Mouse (Mus musculus): ENCODE measurements around the gene Tmprss12. TPM values are rescaled to one million over a fixed set of nuclear protein-coding genes. Genes with fewer than 3 reads are reported as not detected.
"Not testable (repeated sequence)": the region's sequence is repeated elsewhere in the genome, so short reads cannot be mapped to it uniquely, and the experiment has no call there.

Tmprss12 gene
- polyA plus RNA-seq, 2 experiments = not detected

DNA sequence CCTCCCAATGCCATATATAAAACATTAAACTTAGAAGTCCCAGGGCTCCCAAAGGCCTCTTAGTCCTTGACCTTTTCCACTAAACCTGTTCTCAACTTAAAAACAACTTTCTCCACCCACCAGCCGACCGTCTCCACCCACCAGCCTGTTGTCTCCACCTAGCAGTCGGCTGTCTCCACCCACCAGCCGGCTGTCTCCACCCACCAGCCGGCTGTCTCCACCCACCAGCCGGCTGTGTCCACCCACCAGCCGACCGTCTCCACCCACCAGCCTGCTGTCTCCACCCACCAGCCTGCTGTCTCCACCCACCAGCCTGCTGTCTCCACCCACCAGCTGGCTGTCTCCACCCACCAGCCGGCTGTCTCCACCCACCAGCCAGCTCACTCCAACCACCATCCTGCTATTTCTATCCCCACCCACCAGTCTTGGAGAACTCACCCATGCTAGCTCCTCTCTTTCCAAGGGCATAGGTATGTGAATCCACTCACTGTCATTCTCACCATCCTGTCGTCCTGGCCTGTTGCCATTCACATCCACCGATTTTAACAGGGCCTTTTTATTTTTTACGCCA lies 43.5 kb downstream of the Tmprss12 start:
- 49% methylated on average over 12 of the region's 12 CpGs for WGBS (ENCODE audit: insufficient replicate concordance)
- H3K36me3 ChIP-seq (replicated peaks; ENCODE audit: control insufficient read depth, insufficient read depth, low read depth) = no peaks in the 10 kb centered on the region
- no peak overlapping the region for H3K4me3 ChIP-seq (ENCODE audit: insufficient read depth in 1 of 2, low read depth in 2 of 2, low read length in 2 of 2)
- no peak overlapping the region for H3K27ac ChIP-seq
- TF ChIP-seq CTCF (IDR thresholded peaks at IDR 0.05; ENCODE audit: low read depth) (no peak), EP300 (IDR thresholded peaks at IDR 0.05; ENCODE audit: low read depth) (no peak)
- peaks cover 0 to 4% of the 10 kb centered on the region in 2 experiments; a peak in 2 of 4 replicates for H3K4me1 ChIP-seq (replicated peaks; ENCODE audit: control insufficient read depth in 2 of 2, insufficient read depth in 2 of 2, low read length in 1 of 2)
- DNase-seq (ENCODE audit: low read depth in 3 of 3, low spot score in 3 of 3) = no peak
- H3K27me3 ChIP-seq (ENCODE audit: control insufficient read depth, insufficient read depth, low read length) = no peaks in the 10 kb centered on the region
- H3K9ac ChIP-seq (replicated peaks) = no peak overlapping the region
- H3K4me2 ChIP-seq (ENCODE audit: low read depth) = no peak overlapping the region
- peak; percentile 31; the same call in 1 of the 2 replicates for ATAC-seq (ENCODE audit: insufficient read depth)
- no peaks in the 10 kb centered on the region for H3K9me3 ChIP-seq (ENCODE audit: control insufficient read depth, low read length)

DNA sequence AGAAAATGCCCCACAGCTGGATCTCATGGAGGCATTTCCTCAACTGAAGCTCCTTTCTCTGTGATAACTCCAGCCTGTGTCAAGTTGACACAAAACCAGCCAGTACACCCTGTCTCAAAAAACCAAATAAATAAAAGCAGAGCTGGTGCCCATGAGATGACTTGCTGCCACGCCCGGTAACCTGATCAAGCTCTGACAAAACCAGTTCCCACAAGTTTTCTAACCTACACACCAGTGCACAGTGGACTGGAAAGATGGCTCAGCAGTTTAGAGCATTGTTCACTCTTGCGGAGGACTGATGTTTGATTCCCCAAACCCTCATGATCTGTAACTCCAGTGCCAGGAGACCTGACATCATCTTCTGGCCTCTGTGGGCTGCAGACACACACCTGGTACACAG lies 44.6 kb downstream of the Tmprss12 start:
- Histone ChIP-seq H3K36me3 (replicated peaks; ENCODE audit: control insufficient read depth, insufficient read depth, low read depth) (no peaks in the 10 kb centered on the region), H3K9ac (replicated peaks) (no peak overlapping the region), H3K4me3 (ENCODE audit: insufficient read depth in 1 of 2, low read depth in 2 of 2, low read length in 2 of 2) (no peak overlapping the region), H3K4me1 (replicated peaks; ENCODE audit: control insufficient read depth in 2 of 2, insufficient read depth in 2 of 2, low read length in 1 of 2) (peaks cover 0 to 4% of the 10 kb centered on the region in 2 experiments; a peak in 2 of 4 replicates), H3K9me3 (ENCODE audit: control insufficient read depth, low read length) (no peaks in the 10 kb centered on the region), H3K27ac (no peak overlapping the region), H3K4me2 (ENCODE audit: low read depth) (no peak overlapping the region), H3K27me3 (ENCODE audit: control insufficient read depth, insufficient read depth, low read length) (no peaks in the 10 kb centered on the region)
- ATAC-seq (ENCODE audit: insufficient read depth) = no peak
- 68% methylated on average over 3 of the region's 3 CpGs for WGBS (ENCODE audit: insufficient replicate concordance)
- TF ChIP-seq EP300 (IDR thresholded peaks at IDR 0.05; ENCODE audit: low read depth) (no peak), CTCF (IDR thresholded peaks at IDR 0.05; ENCODE audit: low read depth) (no peak)
- DNase-seq (ENCODE audit: low read depth in 3 of 3, low spot score in 3 of 3) = no peak

DNA sequence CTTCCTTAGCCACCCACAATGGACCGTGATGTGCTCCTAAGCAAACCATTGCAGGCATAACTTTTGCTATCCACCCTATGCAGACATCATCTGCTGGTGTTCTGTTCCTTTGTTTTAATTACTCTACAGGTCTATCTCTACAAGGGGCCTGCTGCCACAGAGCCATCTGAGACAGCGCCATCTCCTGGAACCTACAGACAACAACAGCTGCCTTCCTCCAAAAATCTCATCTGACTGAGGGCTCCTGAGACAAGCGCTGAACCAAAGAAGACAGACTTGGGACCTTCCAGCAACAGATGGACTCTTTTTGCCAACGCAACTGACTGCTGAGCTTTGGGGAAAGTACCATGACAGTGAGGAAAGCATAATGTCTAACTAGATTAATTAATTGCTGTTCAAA lies 47.5 kb downstream of the Tmprss12 start:
- not testable (repeated sequence) for ATAC-seq (ENCODE audit: insufficient read depth); H3K9ac ChIP-seq (replicated peaks); DNase-seq (ENCODE audit: low read depth in 3 of 3, low spot score in 3 of 3); H3K36me3 ChIP-seq (replicated peaks; ENCODE audit: control insufficient read depth, insufficient read depth, low read depth); H3K4me3 ChIP-seq (ENCODE audit: insufficient read depth in 1 of 2, low read depth in 2 of 2, low read length in 2 of 2); H3K4me1 ChIP-seq (replicated peaks; ENCODE audit: control insufficient read depth in 2 of 2, insufficient read depth in 2 of 2, low read length in 1 of 2); H3K9me3 ChIP-seq (ENCODE audit: control insufficient read depth, low read length); H3K27me3 ChIP-seq (ENCODE audit: control insufficient read depth, insufficient read depth, low read length); H3K27ac ChIP-seq; H3K4me2 ChIP-seq (ENCODE audit: low read depth)
- peak; percentile 30 for TF ChIP-seq CTCF (IDR thresholded peaks at IDR 0.05; ENCODE audit: low read depth)
- WGBS (ENCODE audit: insufficient replicate concordance) = 53% methylated on average over 3 of the region's 4 CpGs

DNA sequence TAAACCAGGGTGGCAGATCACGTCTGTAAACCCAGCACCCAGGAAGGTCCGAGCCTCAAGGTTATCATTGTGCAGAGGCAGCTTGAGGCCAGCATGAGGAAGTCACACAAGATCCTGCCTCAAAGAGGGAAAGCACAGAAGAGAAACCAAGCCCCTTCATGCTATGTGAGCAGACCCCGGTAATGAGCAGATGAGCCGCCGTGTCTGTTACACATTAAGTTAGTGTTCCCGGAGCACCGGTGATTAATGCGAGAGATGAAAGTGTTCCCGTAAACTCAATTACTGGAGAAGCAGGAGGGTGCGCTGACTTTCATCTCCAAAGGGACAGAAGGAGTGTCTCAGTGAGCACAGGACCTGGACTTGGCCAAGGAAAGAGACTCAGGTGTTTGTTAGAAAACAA lies 48.7 kb downstream of the Tmprss12 start:
- not testable (repeated sequence) for H3K9ac ChIP-seq (replicated peaks); H3K4me3 ChIP-seq (ENCODE audit: insufficient read depth in 1 of 2, low read depth in 2 of 2, low read length in 2 of 2); H3K27me3 ChIP-seq (ENCODE audit: control insufficient read depth, insufficient read depth, low read length); H3K9me3 ChIP-seq (ENCODE audit: control insufficient read depth, low read length); DNase-seq (ENCODE audit: low read depth in 3 of 3, low spot score in 3 of 3); H3K4me1 ChIP-seq (replicated peaks; ENCODE audit: control insufficient read depth in 2 of 2, insufficient read depth in 2 of 2, low read length in 1 of 2); H3K36me3 ChIP-seq (replicated peaks; ENCODE audit: control insufficient read depth, insufficient read depth, low read depth); H3K4me2 ChIP-seq (ENCODE audit: low read depth); ATAC-seq (ENCODE audit: insufficient read depth); H3K27ac ChIP-seq
- 75% methylated on average over 10 of the region's 10 CpGs for WGBS (ENCODE audit: insufficient replicate concordance)

- TF ChIP-seq EP300 (IDR thresholded peaks at IDR 0.05; ENCODE audit: low read depth) = no peak
- no peak for TF ChIP-seq CTCF (IDR thresholded peaks at IDR 0.05; ENCODE audit: low read depth)
- no peak overlapping the region for H3K9ac ChIP-seq (replicated peaks)
- WGBS (ENCODE audit: insufficient replicate concordance) = 68% methylated on average over 7 of the region's 7 CpGs
- H3K9me3 ChIP-seq (ENCODE audit: control insufficient read depth, low read length) = no peaks in the 10 kb centered on the region
- H3K27me3 ChIP-seq (ENCODE audit: control insufficient read depth, insufficient read depth, low read length) = no peaks in the 10 kb centered on the region
- H3K27ac ChIP-seq = no peak overlapping the region
- no peak overlapping the region for H3K4me3 ChIP-seq (ENCODE audit: insufficient read depth in 1 of 2, low read depth in 2 of 2, low read length in 2 of 2)
- no peak for ATAC-seq (ENCODE audit: insufficient read depth)
- no peak overlapping the region for H3K4me2 ChIP-seq (ENCODE audit: low read depth)
- H3K4me1 ChIP-seq (replicated peaks; ENCODE audit: control insufficient read depth in 2 of 2, insufficient read depth in 2 of 2, low read length in 1 of 2) = no peaks in the 10 kb centered on the region
- DNase-seq (ENCODE audit: low read depth in 3 of 3, low spot score in 3 of 3) = no peak
- H3K36me3 ChIP-seq (replicated peaks; ENCODE audit: control insufficient read depth, insufficient read depth, low read depth) = no peaks in the 10 kb centered on the region
Observed at GRCm38 (mm10) chr15:100330739-100331138, 50.1 kb downstream of the Tmprss12 start.

Measured in liver, embryonic 14.5 days (tissue).